Mouse (Mus musculus): ENCODE results near the gene Pde8b. TPM values are rescaled to one million over a fixed set of nuclear protein-coding genes. Genes with fewer than 3 reads are reported as not detected.

The Pde8b gene
- total RNA-seq, 2 experiments from 2014 or later: 25.2 to 32.8 TPM

DNA sequence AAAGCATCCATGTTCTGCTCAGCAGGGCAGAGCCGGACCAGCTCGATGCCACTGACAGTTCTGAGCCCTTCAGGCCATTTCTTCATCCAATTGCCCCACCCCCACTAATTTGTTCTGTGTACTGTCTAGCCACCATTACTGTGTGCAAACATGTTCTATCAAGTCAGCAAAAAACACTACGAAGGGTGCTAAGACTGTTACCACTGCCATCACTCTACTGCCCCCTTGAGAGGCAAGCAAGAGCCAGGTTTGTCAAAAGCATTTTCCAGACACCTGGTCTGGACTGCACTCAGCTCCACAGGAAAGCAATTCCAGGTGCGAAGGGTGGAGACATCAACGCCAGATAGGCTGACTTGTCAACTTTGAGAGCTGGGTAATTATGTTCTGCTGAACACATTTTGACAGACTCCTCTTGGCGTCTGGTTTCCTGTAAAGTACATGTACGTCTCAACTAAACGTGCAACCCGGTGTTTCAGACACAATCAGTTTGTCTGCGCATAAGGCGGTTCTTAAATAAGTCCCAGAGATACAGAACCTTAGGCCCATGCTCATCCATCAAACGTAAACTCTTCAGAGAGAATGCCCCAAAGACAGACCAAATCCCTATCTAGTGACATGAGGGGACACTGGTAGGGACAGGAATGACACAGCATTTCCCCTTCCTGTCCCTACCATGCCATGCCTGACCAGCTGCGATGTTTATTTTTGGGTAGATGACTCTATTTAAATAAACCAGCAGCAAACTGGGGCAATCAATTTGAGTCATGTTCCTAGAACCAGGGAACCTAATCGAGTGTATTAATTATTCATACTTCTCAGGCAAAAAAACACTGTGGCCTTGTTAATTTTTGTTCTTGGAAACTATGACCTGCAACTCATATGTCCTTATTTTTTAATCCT lies 158.3 kb downstream of the Pde8b start:
- intact Hi-C loops (cut with DNase I): no loop called here
- no peak for DNase-seq

DNA sequence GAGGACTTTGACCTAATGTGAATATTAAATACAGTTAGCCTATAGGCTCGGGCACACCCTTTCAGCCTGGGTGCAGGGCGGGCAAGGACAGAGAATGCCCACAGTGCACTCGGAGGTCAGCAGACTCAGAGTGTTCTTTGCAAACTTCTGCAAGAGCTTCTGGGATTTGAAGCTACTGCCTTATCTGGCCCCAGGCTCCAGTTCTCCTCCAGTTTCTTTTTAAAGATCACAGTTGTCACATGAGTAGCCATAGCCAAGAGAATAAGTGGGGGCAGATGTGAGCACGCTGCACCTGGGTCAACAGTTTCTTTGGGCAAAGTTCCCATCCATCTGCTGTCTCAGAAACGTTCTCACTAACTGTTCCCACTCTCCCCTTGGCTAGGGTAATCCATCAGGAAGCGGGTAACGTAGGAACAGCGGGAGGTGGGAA lies 162.8 kb downstream of the Pde8b start:
- intact Hi-C loops (cut with DNase I): no loop called here
- no peak for DNase-seq

DNA sequence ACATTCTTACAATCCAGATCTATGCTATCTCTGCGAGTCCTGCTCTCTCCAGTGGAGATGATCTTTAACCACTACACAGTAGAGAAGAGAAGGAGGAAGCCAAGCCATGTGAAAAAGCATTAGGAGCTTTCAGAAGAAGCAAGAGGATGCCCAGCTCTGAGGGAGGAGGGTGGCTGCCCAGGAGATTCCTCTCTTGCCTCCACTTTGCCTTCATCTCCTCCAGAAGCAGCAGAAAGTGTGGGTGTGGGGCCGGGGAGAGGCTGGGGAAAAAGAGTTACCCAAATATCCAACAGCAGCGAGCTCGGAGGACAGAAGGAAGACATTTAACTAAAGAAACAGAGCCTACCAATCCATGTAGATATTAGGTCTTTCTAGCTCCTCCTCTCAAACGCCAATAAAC lies 164.1 kb downstream of the Pde8b start:
- intact Hi-C loops (cut with DNase I): no loop called here
- no peak for DNase-seq

DNA sequence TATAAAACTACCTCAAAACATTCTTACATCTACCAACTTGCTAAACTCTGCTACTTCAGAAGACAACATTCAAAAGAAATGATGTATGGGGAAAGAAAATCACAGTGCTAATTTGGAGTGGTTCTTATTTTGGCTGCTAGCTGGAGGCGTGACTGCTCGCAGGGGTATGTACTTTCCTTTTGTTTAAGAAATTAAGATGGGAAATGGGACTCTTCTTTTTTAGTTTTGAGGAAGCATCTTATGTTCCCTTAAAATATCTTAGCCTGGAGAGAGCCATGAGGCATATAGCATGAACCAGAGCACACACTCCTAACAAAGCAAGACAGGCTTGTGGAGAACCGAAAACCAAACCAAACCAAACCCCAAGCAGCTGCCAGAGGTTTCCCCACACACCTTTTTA lies 167.5 kb downstream of the Pde8b start:
- intact Hi-C loops (cut with DNase I): no loop called here
- DNase-seq: no peak

DNA sequence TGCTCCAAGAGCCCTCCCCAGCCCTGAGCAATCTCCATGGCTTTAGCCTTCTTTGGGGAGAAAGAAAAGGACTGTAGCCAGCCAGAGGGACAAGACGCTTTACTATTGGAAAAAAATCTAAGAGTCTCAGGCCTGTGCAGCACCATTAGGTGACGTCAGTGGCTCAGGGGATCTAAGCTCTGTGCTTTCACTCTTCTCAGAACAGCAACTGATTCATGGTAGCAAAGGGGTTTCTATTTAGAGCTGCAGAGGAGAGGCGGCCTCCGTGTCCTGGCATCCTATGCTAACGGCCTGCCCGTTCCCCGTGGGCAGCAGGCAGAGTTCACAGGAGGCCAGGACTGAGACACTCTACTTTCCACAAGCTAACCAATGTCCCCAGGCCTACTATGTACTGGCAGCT lies 169.1 kb downstream of the Pde8b start:
- no peak for DNase-seq
- intact Hi-C loops (cut with DNase I): no loop called here

DNA sequence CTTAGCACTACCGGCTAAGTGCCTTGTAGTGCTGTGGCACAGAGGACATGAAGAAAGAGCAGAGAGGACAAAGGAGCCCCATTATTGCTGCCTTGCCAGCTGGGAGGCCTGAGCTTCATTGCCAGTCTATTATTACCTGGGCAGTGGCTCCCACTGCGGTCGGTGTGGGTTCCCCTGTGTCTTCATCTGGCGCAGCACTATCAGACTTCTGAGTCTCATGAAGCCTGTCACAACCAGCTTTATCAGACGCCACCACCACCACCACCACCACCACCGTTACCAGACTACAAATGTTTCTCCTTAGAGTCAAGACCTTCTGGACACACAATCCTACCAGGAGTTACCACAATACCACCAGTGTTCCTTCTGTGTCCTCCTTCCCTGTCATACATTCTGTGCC lies 171.6 kb downstream of the Pde8b start:
- DNase-seq: no peak
- intact Hi-C loops (cut with DNase I): no loop called here

DNA sequence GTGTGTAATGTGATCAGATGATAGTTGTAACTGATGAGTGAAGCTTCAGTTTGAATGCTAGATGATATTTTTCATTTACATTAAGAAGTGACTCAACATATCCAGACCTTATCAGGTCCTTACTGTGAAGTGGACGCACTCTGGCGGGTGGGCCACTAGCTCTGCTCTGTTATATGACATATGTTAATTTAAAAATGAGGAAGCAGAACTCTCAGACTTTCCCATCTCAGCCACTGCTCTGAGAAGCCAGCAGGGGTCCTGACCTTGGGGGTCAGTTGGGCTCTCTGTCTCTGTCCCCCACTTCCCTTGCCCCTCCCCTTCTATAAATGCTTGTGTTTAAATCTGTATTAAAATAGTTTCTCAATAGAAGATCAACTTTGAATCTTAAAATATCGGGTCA lies 172.4 kb downstream of the Pde8b start:
- no peak for DNase-seq

DNA sequence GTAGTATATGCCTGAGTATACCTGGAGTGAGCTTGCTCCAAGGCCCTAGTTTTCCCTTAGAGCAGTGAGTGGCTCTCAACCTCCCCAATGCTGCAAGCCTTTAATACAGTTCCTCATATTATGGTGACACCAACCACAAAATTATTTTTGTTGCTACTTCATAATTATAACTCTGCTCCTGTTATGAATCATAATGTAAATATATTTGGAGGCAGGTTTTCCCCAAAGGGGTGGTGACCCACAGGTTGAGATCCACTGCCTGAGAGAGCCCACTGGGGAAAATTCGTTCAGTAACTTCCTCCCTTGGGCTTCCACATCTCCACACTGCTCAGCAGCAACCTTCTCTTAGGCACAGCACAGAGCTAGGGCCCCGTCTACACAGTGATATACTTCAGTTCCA lies 174.0 kb downstream of the Pde8b start:
- DNase-seq: no peak
- intact Hi-C loops (cut with DNase I): no loop called here

More for the DNA sequence above, 172.4 kb downstream of the Pde8b start:
- intact Hi-C loops (cut with DNase I): no loop called here

DNA sequence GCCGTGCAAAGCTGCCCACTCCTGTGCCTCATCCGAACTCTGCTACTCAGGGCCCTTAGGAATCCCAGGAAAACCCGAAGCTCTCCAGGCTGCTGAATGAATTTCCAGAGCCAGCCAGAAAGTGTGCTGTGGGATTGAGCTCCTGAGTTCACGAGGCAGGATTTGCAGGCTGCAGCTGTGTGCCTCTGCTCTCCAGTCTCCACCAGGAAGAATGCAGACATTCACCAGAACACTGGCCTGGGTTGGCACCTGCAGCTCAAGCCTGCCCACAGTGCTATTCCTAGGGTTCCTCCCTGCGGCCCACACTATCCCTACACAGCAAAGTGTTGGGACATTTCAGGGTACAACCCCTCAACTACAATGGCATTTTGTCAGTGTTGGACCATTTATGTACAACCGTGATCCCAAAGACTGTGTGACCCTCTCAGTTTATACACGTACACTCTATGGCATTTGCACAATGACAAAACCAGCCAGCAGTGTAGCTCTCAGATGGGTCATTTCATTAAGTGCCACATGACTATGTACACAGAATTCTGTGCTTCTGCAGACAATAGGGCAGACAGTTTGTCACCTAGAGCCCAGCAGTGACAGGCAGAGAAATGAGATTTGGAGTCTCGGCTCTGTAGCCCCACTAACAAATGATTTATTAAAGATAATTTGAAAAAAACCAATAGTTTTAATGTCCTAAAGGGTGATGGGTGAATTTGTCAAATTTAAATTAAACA lies 176.5 kb downstream of the Pde8b start:
- intact Hi-C loops (cut with DNase I): no loop called here
- no peak for DNase-seq

DNA sequence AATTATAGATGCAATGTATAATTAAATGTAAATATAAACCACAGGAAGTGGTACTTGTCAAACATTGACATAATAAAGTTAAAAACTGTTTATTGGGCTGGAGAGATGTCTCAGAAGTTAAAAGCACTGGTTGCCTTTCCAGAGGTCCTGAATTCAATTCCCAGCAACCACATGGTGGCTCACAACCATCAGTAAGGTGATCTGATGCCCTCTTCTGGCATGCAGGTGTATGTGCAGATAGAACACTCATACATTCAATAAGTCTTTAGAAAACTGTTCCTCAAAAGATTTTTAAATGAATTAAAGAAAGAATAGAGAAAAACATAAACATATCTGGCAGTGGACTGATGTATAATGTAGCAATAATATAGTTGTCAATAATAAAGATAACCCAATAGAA lies 179.9 kb downstream of the Pde8b start:
- DNase-seq: no peak
- intact Hi-C loops (cut with DNase I): no loop called here

DNA sequence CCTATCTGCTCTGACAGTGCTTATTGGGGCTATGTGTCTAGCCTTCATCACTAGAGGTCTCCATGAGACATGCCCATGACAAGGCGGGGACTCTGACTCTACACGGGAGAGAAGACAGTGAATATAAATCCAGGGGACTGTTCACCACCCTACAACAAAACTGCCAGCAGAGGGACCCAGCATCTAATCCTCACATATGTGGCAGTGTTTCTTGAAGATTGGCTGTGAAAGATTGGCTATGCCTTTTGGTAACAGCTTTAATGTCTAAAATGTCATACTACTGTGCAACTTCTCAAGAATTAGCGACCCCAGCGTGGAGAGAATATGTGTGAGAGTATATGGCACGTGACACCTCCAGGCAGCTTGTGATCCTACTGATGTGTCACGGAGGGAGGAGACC lies 182.3 kb downstream of the Pde8b start:
- intact Hi-C loops (cut with DNase I): loop anchor here (10.0 kb wide), 1 partner anchor 217 kb away; no protein-coding TSS in a partner anchor
- DNase-seq: peak; percentile 39

DNA sequence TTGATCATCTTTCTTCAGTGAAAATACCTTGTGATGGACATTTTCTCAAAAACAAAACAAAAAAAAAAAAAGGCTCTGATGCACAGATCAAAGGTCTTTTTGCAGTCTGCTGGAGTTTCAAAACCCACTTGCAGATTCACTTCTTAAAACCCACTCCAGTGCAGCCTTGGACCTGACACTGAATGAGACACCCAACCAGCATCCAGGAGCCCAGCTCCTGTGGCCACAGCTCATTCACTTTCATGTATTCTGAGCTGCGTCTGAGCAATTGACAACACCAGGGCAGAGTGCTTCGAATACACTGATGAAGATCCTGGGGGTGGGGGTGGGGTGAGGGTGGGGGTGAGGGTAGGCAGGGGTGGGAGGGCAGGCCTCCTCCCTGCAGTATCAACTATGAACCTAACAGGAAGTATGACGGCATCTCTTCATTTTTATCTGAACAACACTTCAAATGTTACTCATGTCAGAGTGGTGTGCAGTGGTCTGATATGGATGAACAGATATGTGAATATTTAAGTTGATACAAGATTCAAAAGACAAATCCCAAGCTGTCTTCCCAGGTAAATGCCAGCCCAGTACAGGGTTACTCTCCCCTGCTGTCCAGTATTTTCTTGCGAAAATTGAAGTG lies 186.6 kb downstream of the Pde8b start:
- no peak for DNase-seq
- intact Hi-C loops (cut with DNase I): loop anchor here (10.0 kb wide), 1 partner anchor 221 kb away; no protein-coding TSS in a partner anchor

DNA sequence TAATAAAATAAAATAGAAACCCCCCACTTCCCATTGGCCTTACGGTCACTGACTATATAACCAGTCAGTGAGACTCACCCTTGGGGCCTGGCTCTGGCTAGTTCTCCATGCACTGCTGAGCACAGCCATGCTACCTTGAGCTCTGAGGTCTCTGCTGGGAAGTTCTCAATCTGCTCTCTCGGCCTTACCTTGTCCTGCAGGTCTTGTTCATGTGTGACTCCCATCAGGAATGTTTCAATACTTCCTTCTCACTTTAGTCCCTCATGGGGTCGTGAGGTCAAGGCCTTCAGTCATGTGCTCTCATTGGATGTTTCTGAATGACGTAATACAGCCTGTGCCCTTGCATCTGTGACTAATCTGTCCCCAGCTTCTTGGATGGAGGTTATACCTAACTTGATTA lies 191.3 kb downstream of the Pde8b start:
- DNase-seq: no peak
- intact Hi-C loops (cut with DNase I): no loop called here

DNA sequence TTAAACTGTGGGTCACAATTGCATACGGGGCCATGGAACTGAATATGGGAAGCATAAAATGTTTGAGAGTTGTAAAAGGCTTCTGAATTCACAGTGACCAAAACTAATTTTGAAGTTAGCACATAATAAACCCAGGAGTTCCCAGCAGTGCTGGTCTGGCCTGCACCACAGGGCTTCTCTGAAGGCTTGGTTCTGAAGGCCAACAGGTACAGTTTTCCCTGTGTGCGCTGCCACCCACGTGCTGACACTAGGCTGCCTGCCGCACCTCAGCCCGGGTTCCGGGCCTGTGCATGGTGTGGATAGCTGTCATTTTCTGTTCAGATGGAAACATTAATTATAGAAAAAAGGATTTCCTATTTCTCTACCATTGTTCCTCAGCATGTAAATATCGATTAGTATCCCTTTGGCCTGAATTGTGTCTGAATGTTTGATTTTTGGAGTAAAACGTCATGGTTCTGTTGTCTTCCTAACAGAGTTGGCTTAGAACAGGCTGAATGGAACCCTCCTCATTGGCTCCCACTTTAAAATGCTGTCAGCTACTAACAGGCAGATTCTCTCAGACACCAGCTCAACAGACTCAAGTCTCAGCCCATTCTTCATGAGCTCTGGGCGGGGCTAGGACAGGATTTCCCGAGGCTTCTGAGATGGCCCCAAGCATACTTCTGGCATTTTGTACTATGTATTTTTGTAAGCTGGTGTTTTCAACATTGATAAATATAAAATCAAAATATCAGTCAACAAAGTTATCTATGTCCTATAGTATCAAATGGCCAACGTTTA lies 193.4 kb downstream of the Pde8b start:
- intact Hi-C loops (cut with DNase I): no loop called here
- no peak for DNase-seq

DNA sequence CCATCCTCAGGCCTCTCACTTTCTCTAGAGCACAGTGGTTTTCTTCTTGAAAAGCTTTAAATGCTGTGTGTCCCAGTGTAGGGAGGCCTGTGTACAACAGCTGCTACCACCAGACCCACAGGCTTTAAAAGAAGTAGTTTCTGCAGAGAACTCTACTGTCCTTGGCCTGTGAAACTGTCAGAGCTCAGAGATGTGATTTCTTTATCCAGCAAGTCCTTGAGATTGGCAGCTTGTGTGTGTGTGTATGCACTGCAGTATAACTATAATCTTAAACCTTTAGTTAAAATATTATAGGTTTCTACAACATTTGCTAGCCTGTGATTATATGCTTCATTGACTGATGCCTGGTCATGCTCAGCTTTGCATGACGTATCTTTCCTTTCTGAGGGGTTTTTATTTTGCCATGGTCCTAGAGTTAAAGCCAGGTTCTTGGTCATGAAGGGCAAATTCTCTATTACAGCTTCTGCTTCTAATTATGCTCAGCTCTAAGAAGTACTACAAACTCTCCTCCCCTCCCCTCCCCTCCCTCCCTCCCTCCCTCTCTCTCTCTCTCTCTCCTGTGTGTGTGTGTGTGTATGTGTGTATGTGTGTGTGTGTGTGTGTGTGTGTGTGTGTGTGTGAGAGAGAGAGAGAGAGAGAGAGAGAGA lies 194.3 kb downstream of the Pde8b start:
- DNase-seq: no peak
- intact Hi-C loops (cut with DNase I): no loop called here

DNA sequence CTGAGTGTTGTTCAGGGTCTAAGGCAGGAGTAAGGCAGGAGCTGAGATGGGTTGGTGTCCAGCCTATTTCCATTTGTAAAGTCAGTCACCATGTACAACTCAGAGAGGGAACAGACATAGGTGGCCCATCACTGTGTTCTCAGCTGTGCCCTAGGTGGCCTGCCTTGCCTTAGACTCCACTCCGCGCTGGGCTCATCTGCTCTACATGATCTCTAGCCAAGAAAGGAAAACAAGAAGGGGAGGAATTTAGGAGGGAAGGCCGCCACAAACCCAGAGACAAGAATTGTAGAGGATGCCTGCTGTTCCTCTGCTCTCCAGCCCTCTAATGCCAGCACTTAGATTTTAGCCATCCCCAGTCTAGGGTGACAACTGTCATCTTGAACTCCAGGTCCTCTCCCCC lies 197.7 kb downstream of the Pde8b start:
- intact Hi-C loops (cut with DNase I): no loop called here

DNA sequence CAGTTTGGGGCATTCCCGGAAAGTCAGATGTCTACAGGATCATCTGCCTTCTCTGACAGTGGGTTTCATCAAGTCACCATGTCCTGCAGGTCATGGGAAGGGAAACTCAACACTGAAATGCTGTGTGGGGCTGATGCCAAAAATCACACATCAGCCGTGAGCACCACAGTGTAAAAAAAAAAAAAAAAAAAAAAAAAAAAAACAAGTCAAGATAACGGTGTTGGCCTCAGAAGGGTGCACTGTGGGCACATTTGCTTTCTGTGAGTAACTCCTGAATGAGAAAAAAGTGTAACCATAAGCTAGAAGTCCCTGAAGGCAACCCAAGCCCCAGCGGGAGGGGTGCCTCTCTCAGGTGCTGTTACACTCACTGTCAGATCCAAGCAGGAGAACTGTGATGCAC lies 199.7 kb downstream of the Pde8b start:
- no peak for DNase-seq
- intact Hi-C loops (cut with DNase I): no loop called here

More for the DNA sequence above, 197.7 kb downstream of the Pde8b start:
- DNase-seq: no peak

DNA sequence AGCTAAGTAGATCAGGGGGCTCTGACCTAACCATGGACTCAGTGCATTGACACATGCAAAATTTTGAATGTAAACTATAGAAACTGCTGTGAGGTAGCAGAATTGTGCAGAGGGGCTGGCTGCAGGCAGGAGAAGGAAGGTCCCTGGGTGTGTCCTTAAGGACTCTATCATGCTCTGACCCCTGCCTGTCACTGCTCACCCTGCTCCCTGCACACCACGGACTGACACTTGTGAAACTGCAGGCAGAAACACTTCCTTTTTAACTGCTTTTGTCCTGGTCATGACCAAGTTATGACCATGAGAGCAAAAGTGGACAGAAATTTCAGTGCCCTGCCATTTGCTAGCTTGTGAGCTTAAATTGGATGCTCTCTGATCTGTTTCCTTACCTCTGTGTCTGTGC lies 206.0 kb downstream of the Pde8b start:
- intact Hi-C loops (cut with DNase I): no loop called here
- no peak for DNase-seq

DNA sequence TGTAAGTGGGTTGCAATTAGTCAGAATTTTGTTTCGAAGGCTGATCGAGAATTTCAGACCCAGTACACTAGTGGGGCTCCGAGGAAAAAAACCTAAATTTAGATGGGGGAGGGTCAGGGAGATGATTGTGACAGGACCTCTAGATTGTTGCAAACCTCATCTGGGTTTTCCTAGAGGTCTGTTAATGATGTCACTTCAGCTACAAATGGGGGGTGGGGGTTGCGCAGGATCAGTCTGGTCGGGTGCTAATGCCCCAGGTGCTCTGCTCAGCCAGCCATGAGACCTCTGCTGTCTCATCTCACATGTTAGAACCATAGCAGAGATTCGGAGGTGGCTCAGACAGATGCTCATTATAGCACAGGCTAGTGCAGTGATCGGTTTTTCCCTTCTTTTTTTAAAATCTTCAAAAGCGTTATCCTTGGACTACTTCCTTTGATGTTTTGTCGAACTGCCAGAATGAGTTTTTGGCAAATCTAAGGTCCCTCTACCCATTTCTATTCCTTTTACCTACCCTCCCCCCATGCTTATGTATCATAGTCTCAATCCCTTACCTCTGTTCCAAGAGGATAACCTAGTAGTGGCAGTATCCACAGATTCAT lies 209.9 kb downstream of the Pde8b start:
- intact Hi-C loops (cut with DNase I): no loop called here
- no peak for DNase-seq

DNA sequence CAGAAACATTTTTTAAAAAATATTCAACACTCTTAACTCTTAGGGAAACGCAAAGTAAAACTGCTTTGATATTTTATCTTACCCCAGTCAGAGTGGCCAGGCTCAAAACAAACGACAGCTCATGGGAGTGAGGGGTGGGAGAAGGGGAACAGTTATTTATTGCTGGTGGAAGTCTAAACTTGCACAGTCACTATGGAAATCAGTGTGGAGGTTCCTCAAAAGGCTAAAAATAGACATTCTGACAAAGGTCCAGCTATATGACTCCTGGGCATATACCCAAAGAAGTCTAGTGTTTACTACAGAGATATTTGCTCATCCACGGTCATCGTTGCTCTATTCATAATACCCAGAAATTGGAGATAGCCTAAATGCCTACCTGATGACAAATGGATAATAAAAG lies 211.9 kb downstream of the Pde8b start:
- no peak for DNase-seq
- intact Hi-C loops (cut with DNase I): no loop called here

Measured in left cerebral cortex, postnatal 4 days (tissue).